Mouse (Mus musculus): ENCODE measurements around the gene Zswim8.

GRCm38 (mm10) chr14:20729871-20730270 lies 22.5 kb downstream of the Zswim8 start:
- TF ChIP-seq CTCF (conservative IDR thresholded peaks at IDR 0.05; ENCODE audit: low read length) (no peak), NANOG (IDR thresholded peaks at IDR 0.05; ENCODE audit: borderline replicate concordance, low read length) (no peak), POU5F1 (IDR thresholded peaks at IDR 0.05; ENCODE audit: borderline replicate concordance, low read length) (no peak)

Measured in E14TG2a.4 (cell line).